Mouse (Mus musculus): Measurements from ENCODE around the gene Olfr506. TPM values are rescaled to one million over a fixed set of nuclear protein-coding genes. Genes with fewer than 3 reads are reported as not detected.

Olfr506 gene
- not detected in 2 replicates for polyA plus RNA-seq (2021; fragmentation: Nextera tagmentation)
- long read RNA-seq, experiment 1 = 0 reads
- long read RNA-seq, experiment 2 = 0 reads

GRCm38 (mm10) chr7:108610487-108610886, at the start of gene Olfr506:
Gene Olfr506 (plus strand): TSS chr7:108610787.

GRCm38 (mm10) chr7:108565693-108566092, 44.9 kb upstream of the Olfr506 start, which contains the start of gene Olfr504:
Gene Olfr504 (minus strand): TSS chr7:108565793.

GRCm38 (mm10) chr7:108621514-108621913, 10.9 kb downstream of the Olfr506 start, which contains the start of gene Olfr507:
Gene Olfr507 (plus strand): TSS chr7:108621814.

GRCm38 (mm10) chr7:108629694-108630093, 19.1 kb downstream of the Olfr506 start, which contains the start of gene Olfr508:
Gene Olfr508 (plus strand): TSS chr7:108629994.

GRCm38 (mm10) chr7:108651806-108652205, 41.2 kb downstream of the Olfr506 start, which contains the start of gene Olfr509:
Gene Olfr509 (minus strand): TSS chr7:108651906.

Other genes starting within 250 kb of the Olfr506 start
- not detected in 2 replicates for gene Olfr494, start 245.5 kb upstream of the Olfr506 start, polyA plus RNA-seq (2021; fragmentation: Nextera tagmentation)
- not detected in 2 replicates for gene Olfr495, start 217.6 kb upstream of the Olfr506 start, polyA plus RNA-seq (2021; fragmentation: Nextera tagmentation)
- not detected in 2 replicates for gene Olfr497, start 190.4 kb upstream of the Olfr506 start, polyA plus RNA-seq (2021; fragmentation: Nextera tagmentation)
- gene Olfr498, start 145.5 kb upstream of the Olfr506 start, polyA plus RNA-seq (2021; fragmentation: Nextera tagmentation) = not detected in 2 replicates
- gene Olfr502, start 85.7 kb upstream of the Olfr506 start, polyA plus RNA-seq (2021; fragmentation: Nextera tagmentation) = not detected in 2 replicates
- not detected in 2 replicates for gene Olfr503, start 66.3 kb upstream of the Olfr506 start, polyA plus RNA-seq (2021; fragmentation: Nextera tagmentation)
- gene Olfr504, start 45.0 kb upstream of the Olfr506 start, polyA plus RNA-seq (2021; fragmentation: Nextera tagmentation) = not detected in 2 replicates
- not detected in 2 replicates for gene Olfr507, start 11.0 kb downstream of the Olfr506 start, polyA plus RNA-seq (2021; fragmentation: Nextera tagmentation)
- not detected in 2 replicates for gene Olfr508, start 19.2 kb downstream of the Olfr506 start, polyA plus RNA-seq (2021; fragmentation: Nextera tagmentation)
- not detected in 2 replicates for gene Olfr509, start 41.1 kb downstream of the Olfr506 start, polyA plus RNA-seq (2021; fragmentation: Nextera tagmentation)
- gene Olfr510, start 55.6 kb downstream of the Olfr506 start, polyA plus RNA-seq (2021; fragmentation: Nextera tagmentation) = not detected in 2 replicates
- gene Olfr512, start 102.5 kb downstream of the Olfr506 start, polyA plus RNA-seq (2021; fragmentation: Nextera tagmentation) = not detected in 2 replicates
- gene Olfr513, start 140.2 kb downstream of the Olfr506 start, polyA plus RNA-seq (2021; fragmentation: Nextera tagmentation) = not detected in 2 replicates
- not detected in 2 replicates for gene Olfr514, start 215.2 kb downstream of the Olfr506 start, polyA plus RNA-seq (2021; fragmentation: Nextera tagmentation)
- gene Olfr516, start 239.7 kb downstream of the Olfr506 start, polyA plus RNA-seq (2021; fragmentation: Nextera tagmentation) = not detected in 2 replicates